Mouse (Mus musculus) limb, embryonic 11.5 days (tissue): ENCODE measurements around the gene Nppa. TPM values are rescaled to one million over a fixed set of nuclear protein-coding genes. Genes with fewer than 3 reads are reported as not detected.

Source experiments
- ATAC-seq: fragments of 200-750 bp; cut with Nextera tagmentation; 2 replicates; pipeline ENCODE4 v1.8.0; 2017; ENCODE audit warnings: low read depth; ENCODE audit not compliant: insufficient number of reproducible peaks, low FRiP score, low TSS enrichment
- DNase-seq: peaks from one replicate; pipeline ENCODE4 v3.0.0-alpha.2; 2015; ENCODE audit warnings: low spot score
- H3K27ac ChIP-seq: fragments of 300-500 bp; sonication (generic); replicated peaks from 2 replicates; pipeline ENCODE4 v1.5.1; 2014; ENCODE audit warnings: low read depth, mild to moderate bottlenecking, low read length
- H3K27me3 ChIP-seq: fragments of 300-500 bp; sonication (generic); 2 replicates; pipeline ENCODE4 v1.6.1; 2014; ENCODE audit warnings: mild to moderate bottlenecking, low read length, mixed read lengths; ENCODE audit not compliant: control insufficient read depth, insufficient read depth
- H3K36me3 ChIP-seq: fragments of 300-500 bp; sonication (generic); 2 replicates; pipeline ENCODE4 v1.6.1; 2014; ENCODE audit warnings: mild to moderate bottlenecking, low read length, moderate library complexity, mixed read lengths; ENCODE audit not compliant: control insufficient read depth, insufficient read depth
- H3K4me1 ChIP-seq: fragments of 300-500 bp; sonication (generic); 2 replicates; pipeline ENCODE4 v1.6.1; 2014; ENCODE audit warnings: low read length, mixed read lengths; ENCODE audit not compliant: control insufficient read depth, insufficient read depth
- H3K4me2 ChIP-seq: fragments of 300-500 bp; sonication (generic); 2 replicates; pipeline ENCODE4 v1.6.1; 2014; ENCODE audit warnings: low read depth, mild to moderate bottlenecking, moderate library complexity; ENCODE audit not compliant: severe bottlenecking
- H3K4me3 ChIP-seq: fragments of 300-500 bp; sonication (generic); 2 replicates; pipeline ENCODE4 v1.5.1; 2014; ENCODE audit warnings: low read depth, low read length
- H3K9ac ChIP-seq: fragments of 300-500 bp; sonication (generic); 2 replicates; pipeline ENCODE4 v1.6.1; 2014; ENCODE audit warnings: mild to moderate bottlenecking, low read length
- H3K9me3 ChIP-seq: fragments of 300-500 bp; sonication (generic); 2 replicates; pipeline ENCODE4 v1.6.1; 2016; ENCODE audit warnings: low read length; ENCODE audit not compliant: control insufficient read depth
- WGBS: fragments of 180-500 bp; shearing (Covaris S2); extraction: QIAGEN DNeasy Blood & Tissue Kit; methylation state at CpG from one replicate; pipeline ENCODE4 v1.1.7; 2014; 5-methylcytosine and 5-hydroxymethylcytosine counted together
- polyA plus RNA-seq: library from polyadenylated mRNA; unstranded; fragments of >200 nt; fragmentation: Nextera tagmentation; extraction: Ambion mirVana; gene quantifications from 2 replicates; pipeline ENCODE4 v1.2.1, GENCODE M21; 2014

Nppa gene
- polyA plus RNA-seq: 0.31 and 2.0 TPM in 2 replicates

- DNase-seq: no peak
- ATAC-seq: no peak
- Histone ChIP-seq H3K27ac (no peak within 1 kb of the TSS), H3K4me2 (no peak within 1 kb of the TSS), H3K36me3 (peaks cover 4% of the 10 kb centered on the region), H3K4me1 (peaks cover 5% of the 10 kb centered on the region; the same call in 1 of the 2 replicates), H3K9me3 (no peaks in the 10 kb centered on the region), H3K27me3 (no peaks in the 10 kb centered on the region), H3K4me3 (no peak within 1 kb of the TSS), H3K9ac (peak within 1 kb of the TSS; percentile 12; the same call in 1 of the 2 replicates)
- 28% methylated on average over 12 of the region's 12 CpGs for WGBS
Observed at GRCm38 (mm10) chr4:148000202-148000772, at the start of gene Nppa. Gene Nppa (plus strand): TSS chr4:148000722.

GRCm38 (mm10) chr4:147953590-147953989, 46.9 kb upstream of the Nppa start:
- Histone ChIP-seq H3K4me2 (no peak overlapping the region), H3K4me3 (no peak overlapping the region), H3K27ac (no peak overlapping the region), H3K36me3 (no peaks in the 10 kb centered on the region; the same call in 1 of the 2 replicates), H3K9me3 (no peaks in the 10 kb centered on the region), H3K4me1 (no peaks in the 10 kb centered on the region), H3K9ac (no peak overlapping the region), H3K27me3 (no peaks in the 10 kb centered on the region)
- no peak for DNase-seq
- no peak for ATAC-seq
- 13% methylated on average over 4 of the region's 4 CpGs for WGBS

GRCm38 (mm10) chr4:147957141-147957540, 43.4 kb upstream of the Nppa start:
- H3K9ac ChIP-seq: no peak overlapping the region
- no peak overlapping the region for H3K4me2 ChIP-seq
- H3K4me3 ChIP-seq: no peak overlapping the region
- peak; percentile 80 for DNase-seq
- no peak for ATAC-seq
- no peak overlapping the region for H3K27ac ChIP-seq
- 44% methylated on average over 11 of the region's 11 CpGs for WGBS
- no peaks in the 10 kb centered on the region for H3K4me1 ChIP-seq
- no peaks in the 10 kb centered on the region for H3K9me3 ChIP-seq
- no peaks in the 10 kb centered on the region for H3K27me3 ChIP-seq
- no peaks in the 10 kb centered on the region for H3K36me3 ChIP-seq

- 44% methylated on average over 6 of the region's 6 CpGs for WGBS
- no peaks in the 10 kb centered on the region for H3K36me3 ChIP-seq
- ATAC-seq (peak; percentile 26; the same call in 1 of the 2 replicates), DNase-seq (peak; percentile 77)
- H3K27ac ChIP-seq: no peak overlapping the region
- H3K4me1 ChIP-seq: no peaks in the 10 kb centered on the region
- H3K9me3 ChIP-seq: no peaks in the 10 kb centered on the region
- no peak overlapping the region for H3K9ac ChIP-seq
- no peaks in the 10 kb centered on the region for H3K27me3 ChIP-seq
- H3K4me2 ChIP-seq: no peak overlapping the region
- H3K4me3 ChIP-seq: no peak overlapping the region
Observed at GRCm38 (mm10) chr4:147959881-147960831, 40.4 kb upstream of the Nppa start.

- Histone ChIP-seq H3K4me1 (no peaks in the 10 kb centered on the region), H3K9me3 (no peaks in the 10 kb centered on the region), H3K4me2 (no peak overlapping the region), H3K27me3 (no peaks in the 10 kb centered on the region), H3K36me3 (no peaks in the 10 kb centered on the region), H3K27ac (no peak overlapping the region), H3K9ac (no peak overlapping the region), H3K4me3 (no peak overlapping the region)
- DNase-seq (no peak), ATAC-seq (no peak)
- 64% methylated on average over 6 of the region's 6 CpGs for WGBS
Observed at GRCm38 (mm10) chr4:147962781-147963180, 37.7 kb upstream of the Nppa start.

- H3K9me3 ChIP-seq: no peaks in the 10 kb centered on the region
- WGBS: 88% methylated on average over 15 of the region's 15 CpGs
- H3K9ac ChIP-seq: no peak overlapping the region
- H3K4me2 ChIP-seq: no peak overlapping the region
- H3K36me3 ChIP-seq: no peaks in the 10 kb centered on the region
- DNase-seq (no peak), ATAC-seq (no peak)
- H3K4me3 ChIP-seq: no peak overlapping the region
- H3K4me1 ChIP-seq: no peaks in the 10 kb centered on the region
- H3K27me3 ChIP-seq: no peaks in the 10 kb centered on the region
- no peak overlapping the region for H3K27ac ChIP-seq
Observed at GRCm38 (mm10) chr4:147963623-147964022, 36.9 kb upstream of the Nppa start.

- no peaks in the 10 kb centered on the region for H3K9me3 ChIP-seq
- H3K4me1 ChIP-seq: no peaks in the 10 kb centered on the region
- 73% methylated on average over 7 of the region's 7 CpGs for WGBS
- no peak overlapping the region for H3K4me3 ChIP-seq
- no peak for DNase-seq
- H3K27ac ChIP-seq: no peak overlapping the region
- no peaks in the 10 kb centered on the region for H3K27me3 ChIP-seq
- H3K9ac ChIP-seq: no peak overlapping the region
- H3K36me3 ChIP-seq: no peaks in the 10 kb centered on the region
- no peak overlapping the region for H3K4me2 ChIP-seq
- no peak for ATAC-seq
Observed at GRCm38 (mm10) chr4:147965712-147966111, 34.8 kb upstream of the Nppa start.

- Histone ChIP-seq H3K9ac (no peak overlapping the region), H3K36me3 (no peaks in the 10 kb centered on the region)
Observed at GRCm38 (mm10) chr4:147968816-147969215, 31.7 kb upstream of the Nppa start.

More at GRCm38 (mm10) chr4:147968816-147969215, 31.7 kb upstream of the Nppa start:
- Histone ChIP-seq H3K27me3 (no peaks in the 10 kb centered on the region), H3K4me3 (no peak overlapping the region), H3K27ac (no peak overlapping the region), H3K4me1 (no peaks in the 10 kb centered on the region), H3K9me3 (no peaks in the 10 kb centered on the region), H3K4me2 (no peak overlapping the region)
- ATAC-seq (no peak), DNase-seq (no peak)
- 85% methylated on average over 2 of the region's 2 CpGs for WGBS
